In genomic region chr9:77460408-77460807, GRCm38 (mm10) we compare ENCODE assay signal across 19 mouse cellular contexts.
DNase-seq lines count a peak whose midpoint lies in the region; ATAC-seq and TF ChIP-seq lines count a peak whose summit lies in the region.
"Had no signal": no experiment of that assay in that cellular context is flagged by ENCODE, and none has a peak within 500 bp of the region (broad histone marks: within the 10 kb centered on the region; RNA-seq: fewer than 3 reads in every experiment).

No protein-coding gene starts in this region.

- H3K27me3 ChIP-seq in lung, embryonic 14.5 days (ENCODE audit: insufficient read depth, low read length) = no peaks in the 10 kb centered on the region
- H3K27me3 ChIP-seq in stomach, embryonic 16.5 days (ENCODE audit: control insufficient read depth, insufficient read depth, low read length) = no peaks in the 10 kb centered on the region
- H3K27me3 ChIP-seq: embryonic facial prominence, embryonic 13.5 days; heart, embryonic 15.5 days had no signal

- peak; percentile 23; the same call in 1 of the 2 replicates for ATAC-seq in lung, embryonic 14.5 days (ENCODE audit: insufficient read depth)
- ATAC-seq in stomach, embryonic 16.5 days (ENCODE audit: insufficient read depth, low FRiP score) = peak; percentile 45; the same call in 1 of the 2 replicates
- ATAC-seq in granulocyte monocyte progenitor cell, adult 5-6 weeks (replicated peaks; ENCODE audit: poor library complexity, severe bottlenecking) = no peak
- ATAC-seq: forebrain, embryonic 16.5 days had no signal

- 52% methylated on average over 14 of the region's 14 CpGs for WGBS in lung, embryonic 14.5 days
- 58% methylated on average over 14 of the region's 14 CpGs for WGBS in stomach, embryonic 16.5 days

- H3K27ac ChIP-seq in lung, embryonic 14.5 days (ENCODE audit: low read depth) = no peak overlapping the region
- no peak overlapping the region for H3K27ac ChIP-seq in stomach, embryonic 16.5 days (ENCODE audit: low read length)
- H3K27ac ChIP-seq: embryonic facial prominence, embryonic 13.5 days; forebrain, embryonic 12.5 days; heart, adult 2 months had no signal

- H3K36me3 ChIP-seq in lung, embryonic 14.5 days (ENCODE audit: insufficient read depth) = 0 out of 2 replicates have a peak, but pooled peaks cover 4% of the 10 kb centered on the region
- H3K36me3 ChIP-seq in stomach, embryonic 16.5 days (ENCODE audit: control insufficient read depth, insufficient read depth, low read length) = no peaks in the 10 kb centered on the region

- DNase-seq in lung, embryonic 14.5 days = peak; percentile 61
- no peak for DNase-seq in lung, postnatal 36 days
- DNase-seq in lung, postnatal 10 days = peak; percentile 13
- DNase-seq in lung, postnatal 14 days = no peak
- DNase-seq in right cerebral cortex, postnatal 14 days = no peak
- DNase-seq: adrenal gland, postnatal 10 days; cerebellum, adult 11-12 months; cerebellum, adult 9-10 months; cerebellum, postnatal 25 days; gastrocnemius, postnatal 10 days; heart, adult 2 months; heart, postnatal 14 days had no signal

- no peaks in the 10 kb centered on the region for H3K9me3 ChIP-seq in lung, embryonic 14.5 days (ENCODE audit: low read depth, low read length)
- no peaks in the 10 kb centered on the region for H3K9me3 ChIP-seq in stomach, embryonic 16.5 days (replicated peaks; ENCODE audit: control insufficient read depth, low read length)
- H3K9me3 ChIP-seq: embryonic facial prominence, embryonic 13.5 days; forebrain, embryonic 12.5 days; heart, embryonic 15.5 days had no signal

- no peak overlapping the region for H3K4me2 ChIP-seq in lung, embryonic 14.5 days
- H3K4me2 ChIP-seq in stomach, embryonic 16.5 days (ENCODE audit: low read depth, low read length) = no peak overlapping the region
- H3K4me2 ChIP-seq: embryonic facial prominence, embryonic 13.5 days; forebrain, embryonic 12.5 days; heart, embryonic 11.5 days; heart, embryonic 15.5 days had no signal

- H3K4me3 ChIP-seq in lung, embryonic 14.5 days (ENCODE audit: low read depth, low read length) = no peak overlapping the region
- no peak overlapping the region for H3K4me3 ChIP-seq in stomach, embryonic 16.5 days (replicated peaks; ENCODE audit: low read length)
- H3K4me3 ChIP-seq: embryonic facial prominence, embryonic 13.5 days; forebrain, embryonic 12.5 days; heart, adult 2 months; heart, embryonic 15.5 days had no signal

- H3K9ac ChIP-seq in lung, embryonic 14.5 days = no peak overlapping the region
- H3K9ac ChIP-seq in stomach, embryonic 16.5 days (ENCODE audit: low read length) = no peak overlapping the region
- H3K9ac ChIP-seq: embryonic facial prominence, embryonic 13.5 days; forebrain, embryonic 12.5 days; heart, embryonic 15.5 days had no signal

- TF ChIP-seq CTCF in lung, embryonic 14.5 days (IDR thresholded peaks at IDR 0.05; ENCODE audit: low read depth) = no peak

- peaks cover 3% of the 10 kb centered on the region; the same call in 1 of the 2 replicates for H3K4me1 ChIP-seq in lung, embryonic 14.5 days (ENCODE audit: insufficient read depth)
- H3K4me1 ChIP-seq in stomach, embryonic 16.5 days (ENCODE audit: control insufficient read depth, insufficient read depth, low read length) = peaks cover 15% of the 10 kb centered on the region

Comparison
In these comparisons a context has a peak if more than half of its experiments do, and no peak if none do; other contexts are left out.
1. DNase-seq: peak in lung, embryonic 14.5 days (single experiment) and lung, postnatal 10 days (single experiment); none in lung, postnatal 36 days (single experiment), lung, postnatal 14 days (single experiment) and right cerebral cortex, postnatal 14 days (single experiment).